Mouse (Mus musculus) megakaryocyte, embryonic 14.5 days (primary cell): Measurements from ENCODE around the gene Dscaml1.

Experiments used
- FLI1 ChIP-seq: IDR thresholded peaks from 2 replicates; pipeline ENCODE4 v1.6.1; 2012; ENCODE audit warnings: low read length, inconsistent platforms, mixed read lengths
- GATA1 ChIP-seq: IDR thresholded peaks from 3 replicates; pipeline ENCODE4 v1.6.1; 2012; ENCODE audit warnings: mixed read lengths, low read length, inconsistent platforms, borderline replicate concordance

DNA sequence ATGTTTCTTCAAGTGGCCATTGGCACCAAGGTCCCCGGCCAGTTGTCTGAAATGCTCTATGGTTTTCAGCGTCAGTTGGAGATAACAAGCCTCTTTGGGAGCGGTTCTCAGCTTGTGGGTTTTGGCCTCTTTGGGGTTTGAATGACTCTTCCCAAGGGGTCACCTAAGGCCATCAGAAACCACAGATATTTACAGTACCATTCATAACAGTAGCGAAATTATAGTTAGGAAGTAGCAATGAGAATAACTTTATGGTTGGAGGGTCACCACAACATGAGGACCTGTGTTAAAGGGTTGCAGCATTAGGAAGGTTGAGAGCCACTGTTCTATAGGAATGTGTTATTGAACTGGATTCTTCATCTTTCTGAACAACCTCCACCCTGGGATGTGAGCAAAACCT lies 24.9 kb downstream of the Dscaml1 start:
- TF ChIP-seq GATA1 (no peak), FLI1 (no peak)
